Mouse (Mus musculus) gastrocnemius, adult 8-10 months (tissue): ENCODE results near the gene Mcpt9. TPM values are rescaled to one million over a fixed set of nuclear protein-coding genes. Genes with fewer than 3 reads are reported as not detected.
"Not testable (repeated sequence)": the region's sequence is repeated elsewhere in the genome, so short reads cannot be mapped to it uniquely, and the experiment has no call there.

Experiments used
- DNase-seq, 2 experiments: peaks; one replicate each; pipeline ENCODE4 v3.0.0; 2022; ENCODE audit warnings: low spot score in 2 of 2
- total RNA-seq, 4 experiments: library from RNA; stranded (reverse); gene quantifications; 2 replicates each; pipeline ENCODE4 v1.2.4; 2022

Gene Mcpt9
- not detected for total RNA-seq

DNA sequence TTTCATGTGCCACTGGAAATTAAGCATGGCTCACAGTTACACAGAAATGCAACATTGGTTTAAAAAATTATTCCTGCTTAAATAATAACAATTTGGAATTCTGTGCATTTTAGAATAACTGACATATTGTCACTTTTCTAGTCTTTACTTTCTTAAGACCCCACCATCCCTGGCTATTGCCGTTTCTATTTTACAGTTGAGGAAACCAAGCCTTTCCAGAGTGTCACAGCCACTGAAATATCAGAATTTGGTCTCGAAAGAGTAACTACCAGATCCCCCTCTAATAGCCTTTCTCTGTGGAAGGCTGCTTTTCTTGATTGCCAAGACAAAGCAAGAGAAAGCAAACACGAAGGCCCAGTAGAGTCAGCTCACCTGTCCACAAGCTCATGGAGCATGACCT, at the start of gene Mcpt9:
Gene Mcpt9, minus strand, starts transcription at position 101 of the 400 bp plus-strand sequence.
- DNase-seq, result not testable (repeated sequence)

DNA sequence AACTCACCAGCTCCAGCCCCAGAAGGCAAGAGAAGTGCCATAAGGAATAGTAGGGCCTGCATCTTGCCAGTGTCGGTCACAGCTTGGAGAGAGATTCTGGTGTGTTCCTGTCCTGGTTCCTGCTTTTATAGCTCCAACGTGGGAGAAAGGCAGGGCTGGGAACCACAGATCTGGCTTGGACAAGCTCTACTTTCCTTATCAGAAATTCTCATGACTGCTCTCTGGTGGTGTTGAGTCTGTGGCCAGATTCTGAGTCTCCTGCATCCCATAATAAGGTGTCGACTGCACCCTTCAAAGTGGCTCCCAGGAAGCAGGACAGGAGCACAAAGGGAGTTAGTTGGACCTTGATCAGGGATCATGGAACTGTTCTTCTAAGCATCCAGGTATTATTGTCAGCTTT, 31.9 kb upstream of the Mcpt9 start, which contains the start of gene Mcpt4:
Gene Mcpt4, minus strand, starts transcription at position 101 of the 400 bp plus-strand sequence.
- not testable (repeated sequence) for DNase-seq

DNA sequence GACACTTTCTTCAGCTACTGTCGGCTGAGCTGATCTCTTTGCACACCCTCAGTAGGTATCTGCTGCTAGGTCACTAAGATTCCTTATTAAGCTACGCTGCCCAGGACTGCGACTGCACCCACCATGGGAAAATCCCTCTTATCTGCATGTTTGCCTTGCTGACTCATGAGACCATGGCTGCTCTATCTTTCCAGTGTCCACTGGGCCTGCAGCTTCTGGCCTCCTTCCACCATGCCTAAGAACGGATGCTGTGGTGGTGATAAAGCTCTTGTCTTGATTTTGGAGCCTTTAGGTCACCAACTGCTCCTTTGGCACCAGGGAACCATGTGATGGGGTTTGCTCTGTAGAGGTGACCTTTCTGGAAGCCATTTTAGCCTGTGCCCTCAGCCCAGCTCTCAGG, 27.4 kb upstream of the Mcpt9 start:
- no peak for DNase-seq

DNA sequence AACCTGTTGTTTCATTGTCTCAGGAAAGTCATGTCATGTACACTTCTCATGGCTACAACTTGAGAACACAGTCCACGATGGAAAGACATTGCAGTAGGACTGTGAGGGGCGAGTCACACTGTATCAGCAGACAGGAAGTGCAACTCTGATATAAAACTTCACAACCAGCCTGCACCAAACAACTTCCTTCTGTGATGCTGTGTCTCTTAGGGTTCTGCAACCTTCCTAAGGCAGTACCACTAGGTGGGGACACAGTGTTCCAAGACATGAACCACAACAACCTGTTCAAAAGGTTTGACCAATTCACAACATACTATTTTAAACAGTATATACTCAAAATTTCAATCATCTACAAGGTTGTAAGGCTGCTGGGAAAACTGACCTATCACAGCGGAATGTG, 25.1 kb upstream of the Mcpt9 start:
- DNase-seq, result no peak

DNA sequence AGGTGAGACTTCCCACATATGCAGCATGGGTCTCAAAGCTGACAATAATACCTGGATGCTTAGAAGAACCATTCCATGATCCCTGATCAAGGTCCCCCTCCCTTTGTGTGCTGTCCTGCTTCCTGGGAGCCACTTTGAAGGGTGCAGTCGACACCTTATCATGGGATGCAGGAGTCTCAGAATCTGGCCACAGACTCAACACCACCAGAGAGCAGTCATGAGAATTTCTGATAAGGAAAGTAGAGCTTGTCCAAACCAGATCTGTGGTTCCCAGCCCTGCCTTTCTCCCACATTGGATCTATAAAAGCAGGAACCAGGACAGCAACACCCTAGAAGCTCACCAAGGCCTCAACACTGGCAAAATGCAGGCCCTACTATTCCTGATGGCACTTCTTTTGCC, 11.5 kb upstream of the Mcpt9 start, which contains the start of gene Mcpt2:
Gene Mcpt2, plus strand, starts transcription at position 250 of the 400 bp plus-strand sequence.
- not testable (repeated sequence) for DNase-seq

DNA sequence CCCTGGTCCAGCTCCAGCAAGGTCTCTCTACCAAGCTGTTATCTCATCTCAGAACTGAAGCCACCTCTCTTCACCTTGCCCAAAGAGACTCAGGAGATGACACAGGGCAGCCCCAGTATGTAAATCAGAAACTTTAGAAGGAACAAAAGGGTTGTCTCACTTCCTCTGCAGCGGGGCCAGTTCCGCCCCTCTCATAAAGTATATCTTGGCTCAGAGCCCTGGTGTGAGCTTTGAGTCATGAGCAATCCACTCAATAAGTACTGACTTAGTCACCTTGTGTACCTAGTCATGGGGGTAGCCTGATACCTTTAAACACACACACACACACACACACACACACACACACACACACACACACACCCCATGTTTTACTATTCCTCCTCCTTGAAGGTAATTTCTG, 4.1 kb upstream of the Mcpt9 start:
- no peak for DNase-seq

DNA sequence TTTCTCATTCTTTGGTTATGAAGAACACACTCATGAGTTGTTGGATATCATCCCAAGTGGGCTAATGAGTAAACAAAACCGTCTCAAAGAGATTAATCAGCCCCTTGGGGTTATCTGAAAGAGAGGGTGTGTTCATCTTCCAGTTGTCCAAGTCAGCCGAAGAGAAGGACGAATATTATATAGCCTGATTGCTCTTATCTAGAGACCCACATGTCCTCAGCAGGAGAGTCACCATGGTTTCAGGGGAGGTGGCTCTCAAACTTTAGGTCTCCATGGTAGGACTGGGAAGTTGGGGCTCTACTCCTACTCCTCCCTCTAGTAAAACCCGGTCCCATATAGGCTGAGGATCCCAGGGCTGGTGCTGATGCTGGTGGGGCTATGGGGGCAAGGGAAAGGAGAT, 9.0 kb downstream of the Mcpt9 start:
- DNase-seq, result not testable (repeated sequence)

DNA sequence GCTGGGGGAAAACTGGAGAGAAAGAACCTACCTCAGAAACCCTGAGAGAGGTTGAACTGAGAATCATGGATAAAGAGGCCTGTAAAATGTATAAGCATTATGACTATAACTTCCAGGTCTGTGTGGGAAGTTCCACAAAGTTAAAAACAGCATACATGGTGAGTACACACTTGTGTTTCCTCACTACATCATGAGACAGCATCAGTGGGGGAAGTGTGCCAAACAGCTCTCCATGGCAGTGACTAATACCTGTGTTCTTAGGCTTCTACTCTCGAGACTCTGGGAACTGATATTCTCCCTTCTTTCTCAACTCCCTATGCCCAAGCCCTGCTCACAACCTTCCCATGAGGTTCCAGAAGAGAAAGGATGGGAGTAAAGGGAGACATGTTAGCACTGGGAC, 10.8 kb downstream of the Mcpt9 start:
- no peak for DNase-seq

DNA sequence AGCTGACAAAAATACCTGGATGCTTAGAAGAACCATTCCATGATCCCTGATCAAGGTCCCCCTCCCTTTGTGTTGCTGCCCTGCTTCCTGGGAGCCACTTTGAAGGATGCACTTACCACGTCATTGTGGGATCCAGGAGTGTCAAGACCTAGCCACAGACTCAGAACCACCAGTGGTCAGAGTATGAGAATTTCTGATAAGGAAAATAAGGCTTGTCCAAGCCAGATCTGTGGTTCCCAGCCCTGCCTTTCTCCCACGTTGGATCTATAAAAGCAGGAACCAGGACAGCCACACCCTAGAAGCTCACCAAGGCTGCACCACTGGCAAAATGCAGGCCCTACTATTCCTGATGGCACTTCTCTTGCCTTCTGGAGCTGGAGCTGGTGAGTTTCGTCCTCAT, 12.6 kb downstream of the Mcpt9 start, which contains the start of gene Mcpt1:
Gene Mcpt1, plus strand, starts transcription at position 301 of the 400 bp plus-strand sequence.
- DNase-seq, result not testable (repeated sequence)

DNA sequence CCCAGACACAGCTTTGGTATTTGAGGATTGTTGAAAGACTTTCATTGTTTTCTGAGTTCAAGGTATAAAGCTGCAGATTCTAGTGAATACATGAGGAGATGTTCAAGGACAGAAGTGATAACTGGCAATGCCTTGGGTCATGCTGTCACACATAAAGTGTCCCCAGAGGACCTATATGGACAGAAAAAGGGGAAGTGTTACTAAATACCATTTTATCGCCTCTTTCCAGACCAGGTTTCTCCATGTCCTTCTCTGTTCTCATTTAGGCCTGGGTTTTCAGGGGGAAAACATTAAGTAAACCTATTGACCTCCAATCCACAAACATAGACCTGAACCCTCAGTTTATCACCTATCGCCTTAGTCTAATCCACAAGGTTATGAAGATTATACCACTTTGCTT, 16.4 kb downstream of the Mcpt9 start:
- no peak for DNase-seq

DNA sequence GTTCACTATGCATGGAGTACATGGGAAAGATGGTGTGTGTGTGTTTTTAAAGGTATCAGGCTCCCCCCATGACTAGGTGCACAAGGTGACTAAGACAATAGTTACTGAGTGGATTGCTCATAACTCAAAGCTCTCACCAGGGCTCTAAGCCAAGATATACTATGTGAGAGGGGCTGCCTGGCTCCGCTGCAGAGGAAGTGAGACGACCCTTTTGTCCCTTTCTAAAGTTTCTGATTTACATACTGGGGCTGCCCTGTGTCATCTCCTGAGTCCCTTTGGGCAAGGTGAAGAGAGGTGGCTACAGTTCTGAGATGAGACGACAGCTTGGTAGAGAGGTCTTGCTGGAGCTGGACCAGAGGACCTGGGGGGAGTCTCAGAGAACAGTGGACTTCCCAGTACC, 17.1 kb downstream of the Mcpt9 start:
- no peak for DNase-seq

DNA sequence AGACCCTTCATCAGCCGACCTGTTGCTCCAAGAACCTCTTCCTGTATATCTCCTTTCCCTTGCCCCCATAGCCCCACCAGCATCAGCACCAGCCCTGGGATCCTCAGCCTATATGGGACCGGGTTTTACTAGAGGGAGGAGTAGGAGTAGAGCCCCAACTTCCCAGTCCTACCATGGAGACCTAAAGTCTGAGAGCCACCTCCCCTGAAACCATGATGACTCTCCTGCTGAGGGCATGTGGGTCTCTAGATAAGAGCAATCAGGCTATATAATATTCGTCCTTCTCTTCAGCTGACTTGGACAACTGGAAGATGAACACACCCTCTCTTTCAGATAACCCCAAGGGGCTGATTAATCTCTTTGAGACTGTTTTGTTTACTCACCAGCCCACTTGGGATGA, 42.8 kb downstream of the Mcpt9 start:
- DNase-seq, result not testable (repeated sequence)

Other genes starting within 250 kb of the Mcpt9 start
- 1 to 10 TPM; 3.4 to 7.1 (median 3.6) TPM for gene Adcy4, start 246.4 kb downstream of the Mcpt9 start, total RNA-seq
- 1 to 10 TPM in 3 of 4 experiments, not detected in 1; 1.0 to 1.3 (median 1.3) TPM for gene Ripk3, start 241.6 kb downstream of the Mcpt9 start, total RNA-seq
- gene Nfatc4, start 207.4 kb downstream of the Mcpt9 start, total RNA-seq, result 1 to 10 TPM; 1.9 to 3.3 (median 2.5) TPM
- gene Nynrin, start 176.5 kb downstream of the Mcpt9 start, total RNA-seq, result 1 to 10 TPM; 1.2 to 3.6 (median 1.9) TPM
- gene Cbln3, start 146.1 kb downstream of the Mcpt9 start, total RNA-seq, result not detected
- gene Khnyn, start 145.5 kb downstream of the Mcpt9 start, total RNA-seq, result 1 to 10 TPM; 4.4 to 6.3 (median 4.9) TPM
- 100 to 1,000 TPM; 137 to 151 (median 145) TPM for gene Sdr39u1, start 130.2 kb downstream of the Mcpt9 start, total RNA-seq
- gene Cma1, start 85.8 kb downstream of the Mcpt9 start, total RNA-seq, result 1 to 10 TPM in 3 of 4 experiments, under 1 TPM in 1; 0.99 to 5.3 (median 1.8) TPM
- not detected for gene Cma2, start 79.5 kb downstream of the Mcpt9 start, total RNA-seq
- not detected for gene Mcpt1, start 12.5 kb downstream of the Mcpt9 start, total RNA-seq
- gene Mcpt2, start 11.5 kb upstream of the Mcpt9 start, total RNA-seq, result not detected
- gene Mcpt4, start 31.8 kb upstream of the Mcpt9 start, total RNA-seq, result 1 to 10 TPM in 3 of 4 experiments, under 1 TPM in 1; 0.53 to 2.6 (median 1.8) TPM
- gene Mcpt8, start 54.8 kb upstream of the Mcpt9 start, total RNA-seq, result not detected
- gene Ctsg, start 72.1 kb upstream of the Mcpt9 start, total RNA-seq, result not detected
- gene Gzme, start 90.1 kb upstream of the Mcpt9 start, total RNA-seq, result not detected
- gene Gzmd, start 102.1 kb upstream of the Mcpt9 start, total RNA-seq, result not detected
- not detected for gene Gzmg, start 129.1 kb upstream of the Mcpt9 start, total RNA-seq
- gene Gzmn, start 144.1 kb upstream of the Mcpt9 start, total RNA-seq, result not detected
- not detected for gene Gzmf, start 180.9 kb upstream of the Mcpt9 start, total RNA-seq
- not detected for gene Gzmc, start 204.2 kb upstream of the Mcpt9 start, total RNA-seq
- not detected for gene Gzmb, start 231.8 kb upstream of the Mcpt9 start, total RNA-seq